Mouse (Mus musculus) stomach, embryonic 15.5 days (tissue): ENCODE data around the gene Kat7. TPM values are rescaled to one million over a fixed set of nuclear protein-coding genes. Genes with fewer than 3 reads are reported as not detected.

Experiments
- ATAC-seq: fragments of 200-750 bp; cut with Nextera tagmentation; 2 replicates; pipeline ENCODE4 v1.8.0; 2017; ENCODE audit warnings: low read depth, moderate number of reproducible peaks, moderate TSS enrichment; ENCODE audit not compliant: insufficient read depth, low FRiP score
- H3K27ac ChIP-seq: fragments of 300-500 bp; sonication (generic); 2 replicates; pipeline ENCODE4 v1.5.1; 2015; ENCODE audit warnings: mild to moderate bottlenecking, inconsistent platforms
- H3K27me3 ChIP-seq: fragments of 300-500 bp; sonication (generic); replicated peaks from 2 replicates; pipeline ENCODE4 v1.6.1; 2015; ENCODE audit warnings: inconsistent platforms
- H3K36me3 ChIP-seq: fragments of 300-500 bp; sonication (generic); 2 replicates; pipeline ENCODE4 v1.6.1; 2015; ENCODE audit warnings: inconsistent platforms
- H3K4me1 ChIP-seq: fragments of 300-500 bp; sonication (generic); 2 replicates; pipeline ENCODE4 v1.6.1; 2015; ENCODE audit warnings: inconsistent platforms
- H3K4me2 ChIP-seq: fragments of 300-500 bp; sonication (generic); 2 replicates; pipeline ENCODE4 v1.6.1; 2015; ENCODE audit warnings: mild to moderate bottlenecking, inconsistent platforms
- H3K4me3 ChIP-seq: fragments of 300-500 bp; sonication (generic); replicated peaks from 2 replicates; pipeline ENCODE4 v1.5.1; 2015; ENCODE audit warnings: inconsistent platforms
- H3K9ac ChIP-seq: fragments of 300-500 bp; sonication (generic); 2 replicates; pipeline ENCODE4 v1.6.1; 2015; ENCODE audit warnings: inconsistent platforms
- H3K9me3 ChIP-seq: fragments of 300-500 bp; sonication (generic); 2 replicates; pipeline ENCODE4 v1.6.1; 2016; ENCODE audit warnings: inconsistent platforms
- WGBS: fragments of 180-500 bp; shearing (Covaris S2); methylation state at CpG from one replicate; pipeline ENCODE4 v1.1.7; 2015; 5-methylcytosine and 5-hydroxymethylcytosine counted together
- polyA plus RNA-seq: library from polyadenylated mRNA; unstranded; fragments of >200 nt; fragmentation: Nextera tagmentation; extraction: Ambion mirVana; gene quantifications from 2 replicates; pipeline ENCODE4 v1.2.1, GENCODE M21; 2015

The Kat7 gene
- polyA plus RNA-seq, 1 experiment from 2014 or later: 57.1 TPM

- Histone ChIP-seq H3K4me3 (no peak overlapping the region), H3K4me2 (no peak overlapping the region), H3K36me3 (0 out of 2 replicates have a peak, but pooled peaks cover 3% of the 10 kb centered on the region), H3K4me1 (peaks cover 14% of the 10 kb centered on the region; the same call in 1 of the 2 replicates), H3K9me3 (no peaks in the 10 kb centered on the region), H3K27me3 (no peaks in the 10 kb centered on the region), H3K9ac (no peak overlapping the region), H3K27ac (no peak overlapping the region)
- no peak for ATAC-seq
- WGBS: 60% methylated on average over 2 of the region's 2 CpGs
Observed at GRCm38 (mm10) chr11:95344181-95344580, 34.1 kb upstream of the Kat7 start.

- Histone ChIP-seq H3K4me2 (no peak overlapping the region), H3K27ac (no peak overlapping the region), H3K4me3 (no peak overlapping the region), H3K36me3 (0 out of 2 replicates have a peak, but pooled peaks cover 3% of the 10 kb centered on the region), H3K4me1 (peaks cover 24% of the 10 kb centered on the region; the same call in 1 of the 2 replicates), H3K9me3 (no peaks in the 10 kb centered on the region), H3K9ac (no peak overlapping the region), H3K27me3 (no peaks in the 10 kb centered on the region)
- WGBS: 65% methylated on average over 4 of the region's 4 CpGs
- ATAC-seq: no peak
Observed at GRCm38 (mm10) chr11:95343180-95343579, 33.1 kb upstream of the Kat7 start.

- Histone ChIP-seq H3K27ac (no peak overlapping the region), H3K9me3 (no peaks in the 10 kb centered on the region), H3K4me2 (no peak overlapping the region), H3K27me3 (no peaks in the 10 kb centered on the region), H3K4me3 (no peak overlapping the region), H3K9ac (no peak overlapping the region), H3K4me1 (peaks cover 35% of the 10 kb centered on the region; the same call in 1 of the 2 replicates), H3K36me3 (no peaks in the 10 kb centered on the region)
- WGBS: 52% methylated on average over 5 of the region's 5 CpGs
- no peak for ATAC-seq
Observed at GRCm38 (mm10) chr11:95340664-95341063, 30.6 kb upstream of the Kat7 start.

GRCm38 (mm10) chr11:95340259-95340658, 30.2 kb upstream of the Kat7 start:
- no peak for ATAC-seq
- WGBS: 76% methylated on average over 1 of the region's 1 CpGs
- H3K4me2 ChIP-seq: no peak overlapping the region
- H3K4me3 ChIP-seq: peak overlapping the region; percentile 3; the same call in 1 of the 2 replicates
- no peak overlapping the region for H3K27ac ChIP-seq
- H3K36me3 ChIP-seq: no peaks in the 10 kb centered on the region
- H3K4me1 ChIP-seq: peaks cover 34% of the 10 kb centered on the region; the same call in 1 of the 2 replicates
- no peaks in the 10 kb centered on the region for H3K9me3 ChIP-seq
- no peak overlapping the region for H3K9ac ChIP-seq
- no peaks in the 10 kb centered on the region for H3K27me3 ChIP-seq

- H3K9me3 ChIP-seq: no peaks in the 10 kb centered on the region
- no peak overlapping the region for H3K9ac ChIP-seq
- H3K27ac ChIP-seq: peak overlapping the region; percentile 42
- peak overlapping the region; percentile 3; the same call in 1 of the 2 replicates for H3K4me3 ChIP-seq
- H3K27me3 ChIP-seq: no peaks in the 10 kb centered on the region
- peak overlapping the region; percentile 81 for H3K4me2 ChIP-seq
- no peaks in the 10 kb centered on the region for H3K36me3 ChIP-seq
- peaks cover 29% of the 10 kb centered on the region; the same call in 1 of the 2 replicates for H3K4me1 ChIP-seq
- WGBS: 17% methylated on average over 14 of the region's 14 CpGs
- no peak; the same call in 1 of the 2 replicates for ATAC-seq
Observed at GRCm38 (mm10) chr11:95339471-95340021, 29.5 kb upstream of the Kat7 start.

- Histone ChIP-seq H3K4me1 (peaks cover 26% of the 10 kb centered on the region; the same call in 1 of the 2 replicates), H3K36me3 (no peaks in the 10 kb centered on the region), H3K27me3 (no peaks in the 10 kb centered on the region), H3K27ac (peak overlapping the region; percentile 80), H3K4me3 (peak overlapping the region; percentile 98), H3K4me2 (peak overlapping the region; percentile 81), H3K9me3 (no peaks in the 10 kb centered on the region), H3K9ac (peak overlapping the region; percentile 66; the same call in 1 of the 2 replicates)
- ATAC-seq: no peak
- WGBS: 19% methylated on average over 9 of the region's 9 CpGs
Observed at GRCm38 (mm10) chr11:95337846-95338342, 27.8 kb upstream of the Kat7 start.

GRCm38 (mm10) chr11:95337129-95337813, 27.2 kb upstream of the Kat7 start:
- Histone ChIP-seq H3K27me3 (no peaks in the 10 kb centered on the region), H3K4me3 (peak overlapping the region; percentile 98), H3K27ac (peak overlapping the region; percentile 80), H3K4me2 (peak overlapping the region; percentile 81), H3K36me3 (no peaks in the 10 kb centered on the region), H3K4me1 (peaks cover 26% of the 10 kb centered on the region; the same call in 1 of the 2 replicates), H3K9me3 (no peaks in the 10 kb centered on the region), H3K9ac (peak overlapping the region; percentile 66)
- WGBS: under 1% methylated on average over 50 of the region's 50 CpGs
- ATAC-seq: peak; percentile 37

GRCm38 (mm10) chr11:95336568-95337128, 26.6 kb upstream of the Kat7 start, which contains the start of gene Fam117a:
Gene Fam117a, plus strand, starts transcription at chr11:95337018.
- H3K27ac ChIP-seq: peak within 1 kb of the TSS; percentile 80
- WGBS: under 1% methylated on average over 23 of the region's 27 CpGs
- peak; percentile 95 for ATAC-seq

GRCm38 (mm10) chr11:95334448-95335060, 24.5 kb upstream of the Kat7 start:
- WGBS: 59% methylated on average over 5 of the region's 5 CpGs
- no peak for ATAC-seq
- H3K27ac ChIP-seq: no peak overlapping the region

More at GRCm38 (mm10) chr11:95336568-95337128, 26.6 kb upstream of the Kat7 start, which contains the start of gene Fam117a:
- no peaks in the 10 kb centered on the region for H3K9me3 ChIP-seq
- no peaks in the 10 kb centered on the region for H3K27me3 ChIP-seq
- peak within 1 kb of the TSS; percentile 81 for H3K4me2 ChIP-seq
- H3K9ac ChIP-seq: peak within 1 kb of the TSS; percentile 66
- H3K36me3 ChIP-seq: no peaks in the 10 kb centered on the region
- peaks cover 26% of the 10 kb centered on the region; the same call in 1 of the 2 replicates for H3K4me1 ChIP-seq
- H3K4me3 ChIP-seq: peak within 1 kb of the TSS; percentile 98

GRCm38 (mm10) chr11:95333805-95334204, 23.8 kb upstream of the Kat7 start:
- no peaks in the 10 kb centered on the region for H3K27me3 ChIP-seq
- no peak overlapping the region for H3K4me3 ChIP-seq
- WGBS: 78% methylated on average over 9 of the region's 9 CpGs
- H3K9me3 ChIP-seq: no peaks in the 10 kb centered on the region
- peaks cover 17% of the 10 kb centered on the region; the same call in 1 of the 2 replicates for H3K4me1 ChIP-seq
- peak; percentile 68; the same call in 1 of the 2 replicates for ATAC-seq
- no peaks in the 10 kb centered on the region for H3K36me3 ChIP-seq
- H3K27ac ChIP-seq: no peak overlapping the region
- H3K9ac ChIP-seq: no peak overlapping the region
- no peak overlapping the region for H3K4me2 ChIP-seq

More at GRCm38 (mm10) chr11:95334448-95335060, 24.5 kb upstream of the Kat7 start:
- Histone ChIP-seq H3K36me3 (no peaks in the 10 kb centered on the region), H3K27me3 (no peaks in the 10 kb centered on the region), H3K9me3 (no peaks in the 10 kb centered on the region), H3K4me2 (no peak overlapping the region), H3K4me3 (no peak overlapping the region), H3K9ac (no peak overlapping the region), H3K4me1 (peaks cover 24% of the 10 kb centered on the region; the same call in 1 of the 2 replicates)

GRCm38 (mm10) chr11:95333209-95333608, 23.2 kb upstream of the Kat7 start:
- Histone ChIP-seq H3K4me2 (no peak overlapping the region), H3K9me3 (no peaks in the 10 kb centered on the region), H3K9ac (no peak overlapping the region), H3K4me3 (no peak overlapping the region), H3K36me3 (no peaks in the 10 kb centered on the region), H3K27ac (no peak overlapping the region), H3K4me1 (peaks cover 11% of the 10 kb centered on the region; the same call in 1 of the 2 replicates), H3K27me3 (no peaks in the 10 kb centered on the region)
- no peak for ATAC-seq
- 38% methylated on average over 4 of the region's 4 CpGs for WGBS
